Mouse (Mus musculus): ENCODE measurements around the gene Zbtb46. TPM values are rescaled to one million over a fixed set of nuclear protein-coding genes. Genes with fewer than 3 reads are reported as not detected.
A peak's percentile ranks its signal among the peaks of the same experiment; 100 is the strongest.

Gene Zbtb46
- polyA plus RNA-seq, 1 experiment from 2014 or later: 7.6 TPM

- H3K36me3 ChIP-seq (ENCODE audit: control insufficient read depth, insufficient read depth, low read length): no peaks in the 10 kb centered on the region
- peaks cover 4% of the 10 kb centered on the region; the same call in 1 of the 2 replicates for H3K4me1 ChIP-seq (ENCODE audit: control insufficient read depth, insufficient read depth, low read length)
- peak overlapping the region; percentile 81; the same call in 1 of the 2 replicates for H3K9ac ChIP-seq (ENCODE audit: low read length)
- peak overlapping the region; percentile 90 for H3K4me3 ChIP-seq (ENCODE audit: low read depth, low read length)
- DNase-seq (ENCODE audit: low spot score): peak; percentile 17
- no peaks in the 10 kb centered on the region for H3K9me3 ChIP-seq (replicated peaks; ENCODE audit: control insufficient read depth, low read length)
- no peak overlapping the region for H3K27ac ChIP-seq (ENCODE audit: low read depth, low read length)
- WGBS: 3% methylated on average over 15 of the region's 15 CpGs
- peaks cover 23% of the 10 kb centered on the region for H3K27me3 ChIP-seq (replicated peaks; ENCODE audit: control insufficient read depth, insufficient read depth, low read length)
- peak overlapping the region; percentile 99 for H3K4me2 ChIP-seq (ENCODE audit: low read length)
- no peak for ATAC-seq
Observed at GRCm38 (mm10) chr2:181457831-181458230, 1.4 kb downstream of the Zbtb46 start.

GRCm38 (mm10) chr2:181455899-181456298 is 3.3 kb downstream of the Zbtb46 start:
- no peak for DNase-seq (ENCODE audit: low spot score)
- no peak overlapping the region for H3K27ac ChIP-seq (ENCODE audit: low read depth, low read length)
- WGBS: 79% methylated on average over 2 of the region's 2 CpGs

GRCm38 (mm10) chr2:181453274-181453673 is 6.0 kb downstream of the Zbtb46 start:
- Histone ChIP-seq H3K36me3 (ENCODE audit: control insufficient read depth, insufficient read depth, low read length) (no peaks in the 10 kb centered on the region), H3K9me3 (replicated peaks; ENCODE audit: control insufficient read depth, low read length) (no peaks in the 10 kb centered on the region), H3K9ac (ENCODE audit: low read length) (no peak overlapping the region), H3K4me3 (ENCODE audit: low read depth, low read length) (no peak overlapping the region), H3K27me3 (replicated peaks; ENCODE audit: control insufficient read depth, insufficient read depth, low read length) (peaks cover 13% of the 10 kb centered on the region), H3K4me2 (ENCODE audit: low read length) (no peak overlapping the region), H3K4me1 (ENCODE audit: control insufficient read depth, insufficient read depth, low read length) (peaks cover 3% of the 10 kb centered on the region; the same call in 1 of the 2 replicates), H3K27ac (ENCODE audit: low read depth, low read length) (no peak overlapping the region)
- ATAC-seq: no peak
- 60% methylated on average over 1 of the region's 1 CpGs for WGBS
- no peak for DNase-seq (ENCODE audit: low spot score)

More at GRCm38 (mm10) chr2:181455899-181456298, 3.3 kb downstream of the Zbtb46 start:
- H3K4me3 ChIP-seq (ENCODE audit: low read depth, low read length): no peak overlapping the region
- no peaks in the 10 kb centered on the region for H3K36me3 ChIP-seq (ENCODE audit: control insufficient read depth, insufficient read depth, low read length)
- no peaks in the 10 kb centered on the region for H3K9me3 ChIP-seq (replicated peaks; ENCODE audit: control insufficient read depth, low read length)
- H3K4me2 ChIP-seq (ENCODE audit: low read length): no peak overlapping the region
- peaks cover 23% of the 10 kb centered on the region for H3K27me3 ChIP-seq (replicated peaks; ENCODE audit: control insufficient read depth, insufficient read depth, low read length)
- H3K4me1 ChIP-seq (ENCODE audit: control insufficient read depth, insufficient read depth, low read length): peaks cover 4% of the 10 kb centered on the region; the same call in 1 of the 2 replicates
- no peak for ATAC-seq
- H3K9ac ChIP-seq (ENCODE audit: low read length): no peak overlapping the region

GRCm38 (mm10) chr2:181452181-181452580 is 7.0 kb downstream of the Zbtb46 start:
- Histone ChIP-seq H3K27me3 (replicated peaks; ENCODE audit: control insufficient read depth, insufficient read depth, low read length) (0 out of 2 replicates have a peak, but pooled peaks cover 2% of the 10 kb centered on the region), H3K4me3 (ENCODE audit: low read depth, low read length) (no peak overlapping the region), H3K9ac (ENCODE audit: low read length) (no peak overlapping the region), H3K36me3 (ENCODE audit: control insufficient read depth, insufficient read depth, low read length) (no peaks in the 10 kb centered on the region), H3K4me2 (ENCODE audit: low read length) (no peak overlapping the region), H3K27ac (ENCODE audit: low read depth, low read length) (no peak overlapping the region), H3K4me1 (ENCODE audit: control insufficient read depth, insufficient read depth, low read length) (no peaks in the 10 kb centered on the region), H3K9me3 (replicated peaks; ENCODE audit: control insufficient read depth, low read length) (no peaks in the 10 kb centered on the region)
- DNase-seq (ENCODE audit: low spot score) (no peak), ATAC-seq (no peak)
- WGBS: 71% methylated on average over 4 of the region's 4 CpGs

GRCm38 (mm10) chr2:181443016-181443415 is 16.2 kb downstream of the Zbtb46 start:
- no peak overlapping the region for H3K27ac ChIP-seq (ENCODE audit: low read depth, low read length)
- no peaks in the 10 kb centered on the region for H3K4me1 ChIP-seq (ENCODE audit: control insufficient read depth, insufficient read depth, low read length)
- H3K36me3 ChIP-seq (ENCODE audit: control insufficient read depth, insufficient read depth, low read length): no peaks in the 10 kb centered on the region
- no peaks in the 10 kb centered on the region for H3K9me3 ChIP-seq (replicated peaks; ENCODE audit: control insufficient read depth, low read length)
- H3K4me2 ChIP-seq (ENCODE audit: low read length): no peak overlapping the region
- WGBS: 93% methylated on average over 2 of the region's 2 CpGs
- no peak for DNase-seq (ENCODE audit: low spot score)
- H3K4me3 ChIP-seq (ENCODE audit: low read depth, low read length): no peak overlapping the region
- H3K27me3 ChIP-seq (replicated peaks; ENCODE audit: control insufficient read depth, insufficient read depth, low read length): no peaks in the 10 kb centered on the region
- no peak overlapping the region for H3K9ac ChIP-seq (ENCODE audit: low read length)
- no peak for ATAC-seq

- H3K4me1 ChIP-seq (ENCODE audit: control insufficient read depth, insufficient read depth, low read length): no peaks in the 10 kb centered on the region
- 90% methylated on average over 4 of the region's 4 CpGs for WGBS
- ATAC-seq: no peak
- no peak for DNase-seq (ENCODE audit: low spot score)
- H3K9ac ChIP-seq (ENCODE audit: low read length): no peak overlapping the region
- no peak overlapping the region for H3K27ac ChIP-seq (ENCODE audit: low read depth, low read length)
- no peak overlapping the region for H3K4me2 ChIP-seq (ENCODE audit: low read length)
- H3K4me3 ChIP-seq (ENCODE audit: low read depth, low read length): no peak overlapping the region
- H3K9me3 ChIP-seq (replicated peaks; ENCODE audit: control insufficient read depth, low read length): no peaks in the 10 kb centered on the region
- no peaks in the 10 kb centered on the region for H3K36me3 ChIP-seq (ENCODE audit: control insufficient read depth, insufficient read depth, low read length)
- no peaks in the 10 kb centered on the region for H3K27me3 ChIP-seq (replicated peaks; ENCODE audit: control insufficient read depth, insufficient read depth, low read length)
Observed at GRCm38 (mm10) chr2:181438176-181438575, 21.1 kb downstream of the Zbtb46 start.

- WGBS: 89% methylated on average over 2 of the region's 2 CpGs
- Histone ChIP-seq H3K9me3 (replicated peaks; ENCODE audit: control insufficient read depth, low read length) (no peaks in the 10 kb centered on the region), H3K27me3 (replicated peaks; ENCODE audit: control insufficient read depth, insufficient read depth, low read length) (no peaks in the 10 kb centered on the region), H3K27ac (ENCODE audit: low read depth, low read length) (no peak overlapping the region), H3K36me3 (ENCODE audit: control insufficient read depth, insufficient read depth, low read length) (no peaks in the 10 kb centered on the region), H3K4me3 (ENCODE audit: low read depth, low read length) (no peak overlapping the region), H3K4me1 (ENCODE audit: control insufficient read depth, insufficient read depth, low read length) (no peaks in the 10 kb centered on the region), H3K4me2 (ENCODE audit: low read length) (no peak overlapping the region), H3K9ac (ENCODE audit: low read length) (no peak overlapping the region)
- DNase-seq (ENCODE audit: low spot score): no peak
- ATAC-seq: no peak
Observed at GRCm38 (mm10) chr2:181436246-181436645, 23.0 kb downstream of the Zbtb46 start.

- Histone ChIP-seq H3K36me3 (ENCODE audit: control insufficient read depth, insufficient read depth, low read length) (peaks cover 11% of the 10 kb centered on the region), H3K9me3 (replicated peaks; ENCODE audit: control insufficient read depth, low read length) (no peaks in the 10 kb centered on the region), H3K9ac (ENCODE audit: low read length) (no peak overlapping the region), H3K27ac (ENCODE audit: low read depth, low read length) (no peak overlapping the region), H3K4me3 (ENCODE audit: low read depth, low read length) (no peak overlapping the region), H3K4me1 (ENCODE audit: control insufficient read depth, insufficient read depth, low read length) (no peaks in the 10 kb centered on the region), H3K4me2 (ENCODE audit: low read length) (no peak overlapping the region), H3K27me3 (replicated peaks; ENCODE audit: control insufficient read depth, insufficient read depth, low read length) (no peaks in the 10 kb centered on the region)
- 95% methylated on average over 9 of the region's 9 CpGs for WGBS
- ATAC-seq: no peak
- DNase-seq (ENCODE audit: low spot score): no peak
Observed at GRCm38 (mm10) chr2:181423834-181424233, 35.4 kb downstream of the Zbtb46 start.

GRCm38 (mm10) chr2:181420903-181421638 is 38.2 kb downstream of the Zbtb46 start:
- ATAC-seq: no peak
- Histone ChIP-seq H3K27ac (ENCODE audit: low read depth, low read length) (no peak overlapping the region), H3K27me3 (replicated peaks; ENCODE audit: control insufficient read depth, insufficient read depth, low read length) (no peaks in the 10 kb centered on the region), H3K9ac (ENCODE audit: low read length) (no peak overlapping the region), H3K36me3 (ENCODE audit: control insufficient read depth, insufficient read depth, low read length) (peaks cover 11% of the 10 kb centered on the region), H3K4me1 (ENCODE audit: control insufficient read depth, insufficient read depth, low read length) (no peaks in the 10 kb centered on the region), H3K9me3 (replicated peaks; ENCODE audit: control insufficient read depth, low read length) (no peaks in the 10 kb centered on the region), H3K4me2 (ENCODE audit: low read length) (no peak overlapping the region), H3K4me3 (ENCODE audit: low read depth, low read length) (no peak overlapping the region)
- DNase-seq (ENCODE audit: low spot score): no peak
- 81% methylated on average over 4 of the region's 4 CpGs for WGBS
